Mouse (Mus musculus) limb, embryonic 11.5 days (tissue): ENCODE data around the gene B3gnt9. TPM values are rescaled to one million over a fixed set of nuclear protein-coding genes. Genes with fewer than 3 reads are reported as not detected.
A peak's percentile ranks its signal among the peaks of the same experiment; 100 is the strongest.

ENCODE experiments used
- ATAC-seq: fragments of 200-750 bp; cut with Nextera tagmentation; 2 replicates; pipeline ENCODE4 v1.8.0; 2017; ENCODE audit warnings: low read depth; ENCODE audit not compliant: insufficient number of reproducible peaks, low FRiP score, low TSS enrichment
- DNase-seq: peaks from one replicate; pipeline ENCODE4 v3.0.0-alpha.2; 2015; ENCODE audit warnings: low spot score
- H3K27ac ChIP-seq: fragments of 300-500 bp; sonication (generic); replicated peaks from 2 replicates; pipeline ENCODE4 v1.5.1; 2014; ENCODE audit warnings: low read depth, mild to moderate bottlenecking, low read length
- H3K27me3 ChIP-seq: fragments of 300-500 bp; sonication (generic); 2 replicates; pipeline ENCODE4 v1.6.1; 2014; ENCODE audit warnings: mild to moderate bottlenecking, low read length, mixed read lengths; ENCODE audit not compliant: control insufficient read depth, insufficient read depth
- H3K36me3 ChIP-seq: fragments of 300-500 bp; sonication (generic); 2 replicates; pipeline ENCODE4 v1.6.1; 2014; ENCODE audit warnings: mild to moderate bottlenecking, low read length, moderate library complexity, mixed read lengths; ENCODE audit not compliant: control insufficient read depth, insufficient read depth
- H3K4me1 ChIP-seq: fragments of 300-500 bp; sonication (generic); 2 replicates; pipeline ENCODE4 v1.6.1; 2014; ENCODE audit warnings: low read length, mixed read lengths; ENCODE audit not compliant: control insufficient read depth, insufficient read depth
- H3K4me2 ChIP-seq: fragments of 300-500 bp; sonication (generic); 2 replicates; pipeline ENCODE4 v1.6.1; 2014; ENCODE audit warnings: low read depth, mild to moderate bottlenecking, moderate library complexity; ENCODE audit not compliant: severe bottlenecking
- H3K4me3 ChIP-seq: fragments of 300-500 bp; sonication (generic); 2 replicates; pipeline ENCODE4 v1.5.1; 2014; ENCODE audit warnings: low read depth, low read length
- H3K9ac ChIP-seq: fragments of 300-500 bp; sonication (generic); 2 replicates; pipeline ENCODE4 v1.6.1; 2014; ENCODE audit warnings: mild to moderate bottlenecking, low read length
- H3K9me3 ChIP-seq: fragments of 300-500 bp; sonication (generic); 2 replicates; pipeline ENCODE4 v1.6.1; 2016; ENCODE audit warnings: low read length; ENCODE audit not compliant: control insufficient read depth
- WGBS: fragments of 180-500 bp; shearing (Covaris S2); extraction: QIAGEN DNeasy Blood & Tissue Kit; methylation state at CpG from one replicate; pipeline ENCODE4 v1.1.7; 2014; 5-methylcytosine and 5-hydroxymethylcytosine counted together
- polyA plus RNA-seq: library from polyadenylated mRNA; unstranded; fragments of >200 nt; fragmentation: Nextera tagmentation; extraction: Ambion mirVana; gene quantifications from 2 replicates; pipeline ENCODE4 v1.2.1, GENCODE M21; 2014

Gene B3gnt9
- polyA plus RNA-seq, 1 experiment from 2014 or later: 2.4 TPM

DNA sequence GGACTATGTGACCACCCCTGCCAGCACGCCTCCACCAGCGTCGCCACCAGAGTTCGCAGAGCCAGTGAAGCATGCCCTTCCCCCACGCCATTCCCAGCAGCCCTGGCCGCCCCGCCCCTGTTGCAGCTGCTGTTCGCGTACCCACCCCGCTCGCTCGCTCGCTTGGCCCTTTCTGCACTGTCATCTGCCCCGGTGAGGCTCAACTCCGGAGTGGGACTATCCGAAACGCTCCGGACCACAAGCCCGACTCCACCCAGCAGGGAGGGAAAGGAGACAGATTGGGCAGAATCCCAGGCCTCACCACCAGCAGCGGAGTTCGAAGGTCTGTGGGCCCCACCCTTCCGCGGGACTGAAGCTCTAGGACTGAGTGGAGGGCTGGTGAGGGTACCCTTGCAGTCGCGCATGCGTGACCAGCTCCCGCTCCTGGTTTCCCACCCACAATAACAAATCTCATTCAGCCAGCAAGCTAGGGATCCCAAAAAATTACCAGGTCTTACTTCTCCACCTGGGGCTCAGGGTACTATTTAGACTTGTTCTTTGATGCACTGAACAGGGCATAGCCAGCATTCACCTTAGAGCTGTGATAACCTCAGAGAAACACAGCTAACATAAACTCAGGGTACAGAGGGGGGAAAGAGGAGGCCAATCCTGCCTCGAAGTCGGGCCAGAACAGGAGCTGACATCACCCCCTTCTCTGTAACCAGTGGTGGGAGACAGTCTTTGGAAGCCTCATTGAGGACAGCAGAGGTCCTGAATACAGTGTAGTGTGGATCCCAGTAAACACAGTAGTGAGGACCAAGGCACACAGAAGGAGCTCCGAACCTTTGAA, 21.6 kb upstream of the B3gnt9 start:
- H3K9ac ChIP-seq: 0 out of 2 replicates have a peak overlapping the region, but pooled peaks have one; percentile 9
- H3K9me3 ChIP-seq: no peaks in the 10 kb centered on the region
- ATAC-seq (peak; percentile 35; the same call in 1 of the 2 replicates), DNase-seq (peak; percentile 74)
- peak overlapping the region; percentile 36 for H3K4me3 ChIP-seq
- H3K4me1 ChIP-seq: peaks cover 11% of the 10 kb centered on the region; the same call in 1 of the 2 replicates
- H3K27me3 ChIP-seq: peaks cover 83% of the 10 kb centered on the region
- no peaks in the 10 kb centered on the region; the same call in 1 of the 2 replicates for H3K36me3 ChIP-seq
- WGBS: 2% methylated on average over 30 of the region's 30 CpGs
- no peak overlapping the region for H3K27ac ChIP-seq
- H3K4me2 ChIP-seq: peak overlapping the region; percentile 65

DNA sequence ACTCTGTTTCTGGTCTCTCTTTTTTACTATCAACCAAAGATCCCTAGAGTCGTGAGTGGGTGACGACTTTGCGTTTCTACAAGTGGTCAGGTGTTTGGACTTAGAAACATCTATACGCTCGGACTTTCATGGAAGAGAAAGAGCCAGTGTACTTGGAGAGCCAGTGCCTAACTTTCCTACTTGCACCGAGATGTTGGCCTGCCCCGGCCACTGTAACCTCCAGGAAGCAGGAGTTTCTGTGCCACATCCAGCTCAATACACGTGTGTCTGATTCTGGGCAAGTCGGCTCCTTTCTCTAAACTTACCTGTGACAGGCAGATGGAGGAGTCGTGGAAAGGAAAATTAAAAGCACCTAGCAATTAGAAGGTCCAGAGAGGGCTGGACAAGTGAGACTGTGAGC, 20.9 kb upstream of the B3gnt9 start, which contains the start of gene Nol3:
TSS of gene Nol3 (plus strand) at position 301 of the 400 bp plus-strand sequence.
- H3K27me3 ChIP-seq: peaks cover 89% of the 10 kb centered on the region
- peak within 1 kb of the TSS; percentile 65 for H3K4me2 ChIP-seq
- 7% methylated on average over 10 of the region's 10 CpGs for WGBS
- H3K4me3 ChIP-seq: peak within 1 kb of the TSS; percentile 36
- H3K9ac ChIP-seq: 0 out of 2 replicates have a peak within 1 kb of the TSS, but pooled peaks have one; percentile 9
- H3K36me3 ChIP-seq: no peaks in the 10 kb centered on the region
- peaks cover 12% of the 10 kb centered on the region for H3K4me1 ChIP-seq
- H3K27ac ChIP-seq: no peak within 1 kb of the TSS
- no peaks in the 10 kb centered on the region for H3K9me3 ChIP-seq
- no peak for DNase-seq
- no peak for ATAC-seq

- no peak overlapping the region; the same call in 1 of the 2 replicates for H3K4me3 ChIP-seq
- H3K36me3 ChIP-seq: no peaks in the 10 kb centered on the region
- 6% methylated on average over 11 of the region's 11 CpGs for WGBS
- H3K9ac ChIP-seq: no peak overlapping the region
- H3K9me3 ChIP-seq: no peaks in the 10 kb centered on the region
- DNase-seq (no peak), ATAC-seq (no peak)
- H3K4me1 ChIP-seq: peaks cover 15% of the 10 kb centered on the region
- no peak overlapping the region for H3K27ac ChIP-seq
- H3K4me2 ChIP-seq: no peak overlapping the region; the same call in 1 of the 2 replicates
- peaks cover 94% of the 10 kb centered on the region for H3K27me3 ChIP-seq
Observed at GRCm38 (mm10) chr8:105275387-105275786, 20.4 kb upstream of the B3gnt9 start.

DNA sequence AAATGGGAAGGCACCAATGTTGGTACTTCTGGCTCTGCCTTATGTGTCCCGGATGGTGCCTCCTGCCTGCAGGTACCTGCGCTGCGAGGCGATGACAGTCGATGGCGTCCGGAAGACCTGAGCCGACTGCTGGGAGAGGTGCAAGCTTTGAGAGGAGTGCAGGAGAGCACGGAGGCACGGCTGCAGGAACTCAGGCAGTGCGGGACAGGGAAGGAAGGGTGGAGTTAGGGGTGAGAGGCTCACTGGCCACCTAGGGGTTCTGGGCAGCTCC, 15.9 kb upstream of the B3gnt9 start:
- H3K4me1 ChIP-seq: peaks cover 18% of the 10 kb centered on the region
- peaks cover 3% of the 10 kb centered on the region; the same call in 1 of the 2 replicates for H3K9me3 ChIP-seq
- peaks cover 93% of the 10 kb centered on the region for H3K27me3 ChIP-seq
- DNase-seq (no peak), ATAC-seq (no peak)
- no peak overlapping the region for H3K27ac ChIP-seq
- 2% methylated on average over 11 of the region's 11 CpGs for WGBS
- peak overlapping the region; percentile 12; the same call in 1 of the 2 replicates for H3K4me3 ChIP-seq
- no peak overlapping the region for H3K9ac ChIP-seq
- no peaks in the 10 kb centered on the region; the same call in 1 of the 2 replicates for H3K36me3 ChIP-seq
- H3K4me2 ChIP-seq: peak overlapping the region; percentile 7; the same call in 1 of the 2 replicates

DNA sequence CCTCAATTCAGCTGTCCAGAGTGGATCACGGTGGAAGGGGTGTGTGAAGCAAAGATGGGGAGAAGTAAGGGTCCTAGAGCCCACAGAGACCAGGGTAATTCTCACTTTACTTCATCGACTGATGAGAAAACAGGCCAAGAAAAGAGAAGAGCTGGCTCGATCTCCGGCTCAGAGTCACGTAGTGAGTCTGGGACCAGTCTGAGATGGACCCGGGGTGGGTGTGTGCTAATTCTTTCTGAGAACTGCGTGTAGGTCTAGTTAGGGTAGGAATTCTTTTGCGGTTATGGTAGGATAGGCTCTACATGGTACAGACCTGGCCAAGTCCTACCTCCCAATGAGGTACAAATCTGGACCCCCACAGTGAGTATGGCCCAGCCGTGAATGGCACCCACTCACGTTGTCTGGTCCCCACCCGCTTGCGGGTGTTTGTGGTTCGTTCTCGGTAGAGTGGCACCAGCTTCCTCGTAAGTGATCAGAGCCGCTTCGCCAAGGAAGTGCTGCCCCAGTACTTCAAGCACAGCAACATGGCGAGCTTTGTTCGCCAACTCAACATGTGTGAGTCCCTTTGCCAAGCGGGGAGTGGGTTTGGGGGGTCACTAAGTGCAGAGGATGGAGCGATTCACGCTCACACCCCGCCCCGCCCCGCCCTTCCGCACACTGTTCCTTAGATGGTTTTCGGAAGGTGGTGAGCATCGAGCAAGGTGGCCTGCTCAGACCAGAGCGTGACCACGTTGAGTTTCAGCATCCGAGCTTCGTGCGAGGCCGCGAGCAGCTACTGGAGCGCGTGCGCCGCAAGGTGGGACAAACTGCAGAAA, 15.4 kb upstream of the B3gnt9 start:
- DNase-seq (no peak), ATAC-seq (no peak)
- Histone ChIP-seq H3K9ac (no peak overlapping the region), H3K27ac (no peak overlapping the region), H3K36me3 (no peaks in the 10 kb centered on the region; the same call in 1 of the 2 replicates), H3K4me3 (peak overlapping the region; percentile 32), H3K27me3 (peaks cover 87% of the 10 kb centered on the region), H3K9me3 (peaks cover 3% of the 10 kb centered on the region; the same call in 1 of the 2 replicates), H3K4me1 (peaks cover 18% of the 10 kb centered on the region), H3K4me2 (peak overlapping the region; percentile 65; the same call in 1 of the 2 replicates)
- WGBS: 4% methylated on average over 39 of the region's 39 CpGs

DNA sequence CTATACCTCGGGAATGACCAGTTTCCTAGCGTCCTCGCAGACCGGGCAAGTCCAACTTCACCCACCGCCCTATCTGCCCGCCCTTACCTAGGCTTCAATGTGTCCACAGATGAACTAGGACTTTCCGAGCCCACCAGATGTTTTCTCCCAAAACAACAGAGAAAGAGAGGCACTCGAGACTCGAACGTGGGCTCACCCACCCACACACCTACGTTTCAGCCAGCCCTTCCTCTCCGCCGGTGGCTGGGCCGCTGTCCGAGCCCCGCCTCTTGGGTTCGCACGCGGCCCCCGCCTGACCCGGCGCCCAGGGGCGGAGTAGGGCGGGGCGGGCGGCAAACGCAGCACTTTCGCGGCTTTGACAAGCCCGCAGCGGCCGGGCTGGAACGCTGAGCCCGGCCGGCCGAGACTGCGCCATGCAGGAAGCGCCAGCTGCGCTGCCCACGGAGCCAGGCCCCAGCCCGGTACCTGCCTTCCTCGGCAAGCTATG, 14.6 kb upstream of the B3gnt9 start, which contains the start of gene Hsf4:
TSS of gene Hsf4 (plus strand) at position 341 of the 487 bp plus-strand sequence.
- WGBS: under 1% methylated on average over 42 of the region's 42 CpGs
- Histone ChIP-seq H3K27ac (no peak within 1 kb of the TSS), H3K4me2 (peak within 1 kb of the TSS; percentile 65), H3K9ac (peak within 1 kb of the TSS; percentile 19), H3K36me3 (no peaks in the 10 kb centered on the region; the same call in 1 of the 2 replicates), H3K4me1 (peaks cover 24% of the 10 kb centered on the region), H3K4me3 (peak within 1 kb of the TSS; percentile 32), H3K27me3 (peaks cover 82% of the 10 kb centered on the region), H3K9me3 (peaks cover 3% of the 10 kb centered on the region; the same call in 1 of the 2 replicates)
- DNase-seq (peak; percentile 53), ATAC-seq (no peak)

DNA sequence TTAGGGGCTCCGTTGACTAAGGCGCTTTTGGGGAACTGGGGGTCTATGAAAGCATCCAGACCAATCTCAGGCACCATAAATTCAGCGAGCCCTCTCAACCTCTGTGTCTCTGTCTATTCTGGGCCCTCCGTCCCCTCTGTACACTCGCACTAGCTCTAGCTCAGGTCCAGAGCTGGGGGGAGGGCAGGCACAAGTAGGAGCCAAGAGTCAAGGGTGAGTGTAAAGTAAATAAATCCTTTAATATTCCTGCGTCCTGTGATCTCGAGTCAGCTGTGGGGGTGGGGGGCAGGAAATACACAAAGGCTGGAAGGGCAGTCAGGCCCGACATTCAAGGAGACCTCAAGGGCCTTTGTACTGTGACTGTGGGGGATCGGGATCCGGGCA, 14.1 kb upstream of the B3gnt9 start:
- peak; percentile 16 for ATAC-seq
- Histone ChIP-seq H3K9me3 (peaks cover 3% of the 10 kb centered on the region; the same call in 1 of the 2 replicates), H3K27ac (no peak overlapping the region), H3K4me3 (peak overlapping the region; percentile 32), H3K4me1 (peaks cover 24% of the 10 kb centered on the region), H3K9ac (peak overlapping the region; percentile 9; the same call in 1 of the 2 replicates), H3K4me2 (peak overlapping the region; percentile 65), H3K36me3 (no peaks in the 10 kb centered on the region; the same call in 1 of the 2 replicates), H3K27me3 (peaks cover 82% of the 10 kb centered on the region)
- 1% methylated on average over 10 of the region's 10 CpGs for WGBS
- no peak for DNase-seq
